Mouse (Mus musculus): ENCODE data around the gene Prm3.
"Not testable (repeated sequence)": the region's sequence is repeated elsewhere in the genome, so short reads cannot be mapped to it uniquely, and the experiment has no call there.

Gene Prm3

DNA sequence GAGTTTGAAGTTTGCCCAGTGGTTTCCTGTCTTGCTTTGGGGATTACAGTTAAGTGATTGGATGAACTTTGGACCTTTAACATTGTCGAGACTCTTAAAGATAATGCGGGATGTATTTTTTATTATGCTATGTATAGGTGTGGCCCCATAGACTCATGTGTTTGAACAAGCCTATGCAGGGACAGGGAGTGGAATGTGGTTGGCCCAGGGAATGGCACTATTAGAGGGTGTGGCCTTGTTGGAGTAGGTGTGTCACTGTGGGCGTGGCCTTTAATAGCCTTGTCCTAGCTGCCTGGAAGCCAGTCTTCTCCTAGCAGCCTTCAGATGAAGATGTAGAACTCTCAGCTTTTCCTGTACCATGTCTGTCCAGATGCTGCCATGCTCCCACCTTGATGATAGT is 11.7 kb upstream of the Prm3 start:
- in situ Hi-C loops (cut with MboI, MseI), result not testable (repeated sequence)

DNA sequence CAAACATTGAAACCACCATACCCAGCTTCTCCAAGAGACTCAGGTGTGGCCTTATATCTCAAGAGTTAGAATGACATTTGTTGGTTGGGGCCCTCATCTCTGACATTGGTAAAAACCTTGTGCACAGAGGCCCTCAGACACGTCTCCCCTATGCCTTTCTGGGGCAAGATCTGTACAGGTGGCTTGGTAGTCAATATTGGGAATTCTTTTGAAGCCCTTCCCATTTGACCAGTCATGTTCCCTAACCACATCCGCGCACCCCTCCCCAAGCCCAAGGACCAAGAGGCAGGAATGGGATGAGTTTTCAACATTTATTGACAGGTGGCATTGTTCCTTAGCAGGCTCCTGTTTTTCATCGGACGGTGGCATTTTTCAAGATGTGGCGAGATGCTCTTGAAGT is 5.3 kb upstream of the Prm3 start, which contains the start of gene Prm2:
TSS of gene Prm2 (minus strand) at position 101 of the 400 bp plus-strand sequence.
- in situ Hi-C loops (cut with MboI, MseI), result no loop called here

DNA sequence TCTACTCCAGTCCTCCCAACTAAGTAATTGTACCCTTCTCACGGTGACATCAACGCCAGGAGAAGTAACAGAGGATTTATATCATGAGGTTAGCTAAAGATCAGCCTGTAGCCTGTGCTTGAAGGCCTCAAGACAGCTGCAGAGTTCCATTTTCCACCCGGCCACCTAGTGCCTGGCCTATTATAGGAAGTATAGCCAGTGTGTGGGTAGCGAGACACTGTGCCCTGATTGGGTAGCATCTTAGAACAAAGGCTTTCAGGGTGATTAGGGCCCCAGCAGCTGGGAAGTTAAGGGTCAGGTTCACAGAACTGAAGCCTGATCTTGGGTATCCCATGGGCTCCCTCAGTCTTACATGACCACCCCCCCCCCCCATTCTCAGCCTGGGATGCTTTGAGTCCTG is 1.8 kb downstream of the Prm3 start:
- in situ Hi-C loops (cut with MboI, MseI), result loop anchor here (5.0 to 10.0 kb wide), 2 partner anchors 46 to 222 kb away; partner anchors contain the start of gene Rmi2

DNA sequence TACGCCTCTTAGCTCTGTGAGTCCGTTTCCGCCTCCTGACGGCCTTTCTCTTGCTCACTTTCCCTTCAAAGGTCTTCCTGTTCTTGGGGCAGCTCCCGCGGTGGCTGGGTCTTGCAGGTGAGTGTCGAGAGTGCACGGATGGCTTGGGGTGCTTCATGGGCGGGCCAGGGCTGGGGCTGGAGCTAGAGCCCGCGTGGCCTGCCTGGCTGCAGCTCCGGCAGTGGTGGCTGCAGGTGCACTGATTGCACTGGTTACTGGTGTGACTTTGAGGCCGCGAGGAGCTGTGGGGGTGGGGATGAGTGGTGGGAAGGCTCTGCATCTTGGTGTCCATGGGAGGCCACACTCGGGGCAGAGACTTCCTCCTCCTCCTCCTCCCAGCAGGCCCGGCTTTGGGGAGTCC is 2.4 kb downstream of the Prm3 start, which contains the start of gene Tnp2:
TSS of gene Tnp2 (minus strand) at position 390 of the 400 bp plus-strand sequence.
- in situ Hi-C loops (cut with MboI, MseI), result loop anchor here (5.0 to 10.0 kb wide), 2 partner anchors 47 to 221 kb away; partner anchors contain the start of gene Rmi2

DNA sequence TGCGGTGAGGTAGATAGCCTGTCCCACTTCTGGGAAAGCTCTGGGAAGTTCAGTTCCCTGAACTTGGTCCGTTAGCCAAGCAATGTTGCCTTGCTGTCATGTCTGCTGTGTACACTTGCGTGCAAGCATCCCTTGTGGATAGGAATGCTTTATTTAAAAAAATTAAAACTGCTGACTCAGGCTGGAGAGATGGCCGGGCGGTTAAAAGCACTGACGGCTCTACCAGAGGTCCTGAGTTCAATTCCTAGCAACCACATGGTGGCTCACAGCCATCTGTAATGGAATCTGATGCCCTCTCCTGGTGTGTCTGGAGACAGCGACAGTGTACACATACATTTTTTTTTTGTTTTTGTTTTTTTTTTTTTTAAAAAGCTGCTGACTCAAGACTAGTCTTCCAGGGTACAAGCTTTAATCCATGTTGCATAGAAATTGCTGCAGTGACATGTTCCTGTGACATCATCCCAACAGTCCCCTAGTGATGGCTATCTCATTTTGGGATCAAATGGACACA is 3.1 kb downstream of the Prm3 start:
- in situ Hi-C loops (cut with MboI, MseI), result loop anchor here (5.0 to 10.0 kb wide), 2 partner anchors 47 to 220 kb away; partner anchors contain the start of gene Rmi2

DNA sequence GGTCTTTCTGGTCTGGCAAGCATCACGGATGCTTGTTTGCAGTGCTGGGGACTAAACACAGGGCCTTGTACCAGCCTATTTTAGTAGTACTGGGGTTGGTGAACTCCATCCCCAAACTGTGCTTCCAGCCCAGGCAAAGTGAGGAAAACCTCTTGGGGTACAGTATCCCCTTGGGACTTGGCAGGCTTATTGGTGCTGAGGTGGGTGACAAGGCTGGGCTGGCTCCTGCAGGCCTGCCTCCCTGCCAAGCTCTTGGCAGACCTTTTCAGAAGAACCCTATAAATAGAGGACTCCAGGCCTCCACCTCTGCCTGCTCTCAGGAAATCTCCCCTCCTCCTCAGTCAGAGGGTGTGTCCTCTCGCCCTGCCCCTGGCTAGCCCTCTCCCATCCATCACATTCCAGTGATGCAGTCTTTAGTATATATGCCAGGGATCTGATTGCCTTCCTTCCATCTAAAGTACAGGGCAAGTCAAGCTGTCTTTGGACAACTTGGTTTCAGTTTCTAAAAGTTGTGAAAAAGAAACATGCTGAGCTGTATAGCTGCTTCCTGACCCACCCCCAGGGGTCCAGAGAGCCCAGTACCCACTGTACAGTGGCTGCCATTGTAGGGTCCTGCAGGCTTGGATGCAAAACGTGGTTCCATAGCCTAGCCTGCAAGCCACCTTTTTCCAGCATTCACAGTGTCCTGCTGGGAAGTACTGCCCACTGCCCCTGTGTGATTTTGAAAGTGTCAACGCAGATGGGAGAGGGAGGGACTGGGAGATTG is 3.7 kb downstream of the Prm3 start:
- in situ Hi-C loops (cut with MboI, MseI), result loop anchor here (5.0 to 10.0 kb wide), 2 partner anchors 48 to 220 kb away; partner anchors contain the start of gene Rmi2

DNA sequence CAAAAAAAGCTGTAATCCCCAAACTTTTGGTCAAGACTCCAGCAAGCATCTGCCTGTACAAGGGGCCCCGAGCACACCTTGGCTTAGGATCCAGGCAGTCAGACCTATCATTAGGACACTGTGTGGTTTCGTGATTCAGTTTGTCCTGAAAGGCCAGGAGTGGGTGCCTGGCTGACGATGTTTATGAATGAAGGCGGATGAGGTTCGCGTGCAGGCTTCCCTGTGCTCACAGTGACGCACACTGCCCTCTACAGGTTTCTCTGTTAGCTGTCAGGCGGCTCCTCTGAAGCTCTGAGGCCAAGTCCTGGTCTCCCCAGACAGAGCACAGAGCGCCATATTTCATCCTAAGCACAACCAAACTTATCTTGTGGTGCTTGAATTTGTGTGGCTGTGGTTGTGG is 4.4 kb downstream of the Prm3 start:
- in situ Hi-C loops (cut with MboI, MseI), result loop anchor here (5.0 to 10.0 kb wide), 2 partner anchors 49 to 219 kb away; partner anchors contain the start of gene Rmi2

DNA sequence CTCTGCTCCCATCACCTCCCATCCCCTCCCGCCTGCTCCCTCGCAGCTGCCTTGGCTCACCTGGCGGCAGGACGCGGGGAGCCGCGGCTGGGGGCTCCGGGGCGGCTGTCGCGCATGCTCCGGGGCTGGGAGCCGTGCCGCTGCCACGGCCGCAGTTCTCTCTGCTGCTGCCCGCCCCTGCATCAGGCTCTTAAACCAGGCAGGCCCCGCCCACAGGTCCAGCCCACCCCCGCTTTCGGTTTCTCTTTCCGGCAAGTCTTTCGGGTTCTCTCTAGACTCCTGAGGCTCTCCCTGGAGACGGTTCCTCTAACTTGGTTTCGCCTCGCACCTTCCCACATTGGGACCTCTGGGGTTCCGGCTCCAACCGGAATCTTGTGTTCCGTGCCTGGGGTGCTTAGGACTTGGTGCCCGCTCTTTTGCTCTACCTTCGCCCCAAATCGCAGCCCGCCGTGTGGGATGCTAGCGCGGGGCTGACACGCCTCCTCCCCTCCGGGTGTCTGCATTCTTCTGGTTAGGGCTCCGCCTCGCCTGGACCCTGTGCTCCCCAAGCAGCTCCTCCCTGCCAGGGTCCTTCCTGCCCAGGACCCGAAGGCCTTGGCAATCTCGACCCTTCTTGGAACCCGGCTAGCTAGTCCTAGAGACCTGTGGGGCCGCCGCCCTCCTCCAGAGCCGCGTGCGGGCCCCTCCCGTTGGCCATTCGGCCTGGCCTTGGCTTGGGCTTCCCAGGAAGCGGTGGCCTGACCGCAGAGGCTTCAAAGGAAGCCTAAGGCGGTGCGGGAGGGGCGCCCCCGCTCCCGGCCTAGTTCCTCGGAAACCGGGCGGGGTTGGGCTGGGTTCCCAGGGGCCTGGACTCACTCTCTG is 5.1 kb downstream of the Prm3 start, which contains the start of gene Socs1:
TSS of gene Socs1 (minus strand) at position 166 of the 861 bp plus-strand sequence.
- in situ Hi-C loops (cut with MboI, MseI), result loop anchor here (5.0 to 10.0 kb wide), 2 partner anchors 49 to 218 kb away; partner anchors contain the start of gene Rmi2

DNA sequence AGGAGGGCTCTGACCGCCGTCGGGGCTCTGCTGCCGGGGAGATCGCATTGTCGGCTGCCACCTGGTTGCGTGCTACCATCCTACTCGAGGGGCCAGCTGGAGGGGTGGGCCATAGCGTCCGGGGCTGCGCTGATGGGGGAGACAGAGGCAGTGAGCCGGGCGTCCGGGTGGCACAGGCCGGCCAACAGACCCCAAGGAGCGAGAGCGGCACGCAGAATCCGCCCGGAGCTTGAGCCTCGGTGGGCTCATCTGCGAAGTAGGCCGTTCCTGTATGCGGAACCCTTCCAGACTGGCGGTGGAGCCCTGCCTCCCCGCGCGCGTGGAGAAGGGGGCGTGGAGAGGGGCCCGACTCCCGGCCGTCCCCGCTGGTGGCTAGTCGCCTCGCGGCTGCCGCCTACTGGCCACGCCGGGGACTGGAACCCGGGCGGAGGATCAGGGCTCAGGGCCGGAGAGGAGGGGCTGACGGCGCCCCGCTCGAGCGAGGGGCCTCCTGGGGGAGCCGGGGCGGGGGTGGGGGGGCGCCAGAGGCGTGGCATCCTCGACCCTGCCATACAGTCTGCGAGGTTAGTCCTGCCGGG is 5.8 kb downstream of the Prm3 start:
- in situ Hi-C loops (cut with MboI, MseI), result loop anchor here (5.0 to 10.0 kb wide), 2 partner anchors 50 to 218 kb away; partner anchors contain the start of gene Rmi2

DNA sequence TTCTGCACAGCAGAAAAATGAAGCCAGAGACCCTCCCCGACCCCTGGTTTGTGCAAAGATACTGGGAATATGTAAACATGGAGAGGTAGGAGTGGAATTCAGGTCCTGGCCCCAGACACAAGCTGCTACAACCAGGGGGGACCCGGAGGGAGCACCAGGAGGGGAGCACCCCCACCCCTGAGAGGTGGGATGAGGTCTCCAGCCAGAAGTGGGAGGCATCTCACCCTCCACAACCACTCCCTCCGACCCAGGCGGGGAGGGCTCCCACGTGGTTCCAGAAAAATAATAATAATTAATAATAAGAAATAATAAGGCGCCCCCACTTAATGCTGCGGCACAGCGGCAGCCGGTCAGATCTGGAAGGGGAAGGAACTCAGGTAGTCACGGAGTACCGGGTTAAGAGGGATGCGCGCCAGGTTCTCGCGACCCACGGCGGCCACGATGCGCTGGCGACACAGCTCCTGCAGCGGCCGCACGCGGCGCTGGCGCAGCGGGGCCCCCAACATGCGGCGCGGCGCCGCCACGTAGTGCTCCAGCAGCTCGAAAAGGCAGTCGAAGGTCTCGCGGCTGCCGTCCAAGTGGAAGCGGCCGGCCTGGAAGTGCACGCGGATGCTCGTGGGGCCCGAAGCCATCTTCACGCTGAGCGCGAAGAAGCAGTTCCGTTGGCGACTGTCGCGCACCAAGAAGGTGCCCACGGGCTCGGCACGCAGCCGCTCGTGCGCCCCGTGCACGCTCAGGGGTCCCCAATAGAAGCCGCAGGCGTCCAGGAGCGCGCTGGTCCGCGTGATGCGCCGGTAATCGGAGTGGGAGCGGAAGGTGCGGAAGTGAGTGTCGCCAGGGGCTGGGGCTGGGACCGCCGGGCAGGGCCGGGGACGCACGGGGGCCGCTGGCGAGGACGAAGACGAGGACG is 6.6 kb downstream of the Prm3 start:
- in situ Hi-C loops (cut with MboI, MseI), result loop anchor here (10.0 kb wide), 1 partner anchor 51 kb away; the partner anchor contains the start of gene Rmi2

DNA sequence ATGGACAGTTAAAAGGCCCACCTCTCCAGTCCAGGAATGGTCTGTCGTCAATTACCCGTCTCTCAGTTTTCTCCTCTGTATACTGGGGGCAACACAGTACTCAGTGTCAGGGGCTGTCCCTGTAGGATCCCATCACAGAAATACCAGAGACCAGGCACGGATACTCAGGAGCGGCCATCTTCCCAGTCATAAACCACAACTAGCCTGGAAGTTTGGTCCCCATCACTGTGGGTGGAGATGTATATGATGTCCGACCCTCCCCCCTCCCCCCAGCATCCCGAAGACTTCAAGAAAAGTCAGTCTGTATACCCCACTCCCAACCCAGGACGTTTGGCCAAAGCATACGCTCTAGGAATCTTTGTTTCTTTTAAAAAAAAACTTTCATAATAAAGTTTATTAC is 7.3 kb downstream of the Prm3 start:
- in situ Hi-C loops (cut with MboI, MseI), result loop anchor here (10.0 kb wide), 1 partner anchor 51 kb away; the partner anchor contains the start of gene Rmi2

DNA sequence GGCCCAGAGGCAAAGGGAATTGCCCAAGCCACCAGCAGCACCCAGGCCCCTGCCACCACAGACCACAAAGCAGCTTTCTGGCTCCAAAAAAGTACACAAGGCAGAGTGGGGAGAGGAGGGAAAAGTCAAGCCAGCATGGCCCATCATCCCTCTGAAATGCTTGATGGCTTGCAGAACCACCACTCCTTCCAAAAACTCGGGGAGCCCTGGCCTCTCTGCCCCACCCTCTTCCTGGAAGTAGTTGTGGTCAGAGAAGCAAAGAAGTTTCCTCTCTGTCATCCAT is 7.6 kb downstream of the Prm3 start:
- in situ Hi-C loops (cut with MboI, MseI), result loop anchor here (10.0 kb wide), 1 partner anchor 52 kb away; the partner anchor contains the start of gene Rmi2

DNA sequence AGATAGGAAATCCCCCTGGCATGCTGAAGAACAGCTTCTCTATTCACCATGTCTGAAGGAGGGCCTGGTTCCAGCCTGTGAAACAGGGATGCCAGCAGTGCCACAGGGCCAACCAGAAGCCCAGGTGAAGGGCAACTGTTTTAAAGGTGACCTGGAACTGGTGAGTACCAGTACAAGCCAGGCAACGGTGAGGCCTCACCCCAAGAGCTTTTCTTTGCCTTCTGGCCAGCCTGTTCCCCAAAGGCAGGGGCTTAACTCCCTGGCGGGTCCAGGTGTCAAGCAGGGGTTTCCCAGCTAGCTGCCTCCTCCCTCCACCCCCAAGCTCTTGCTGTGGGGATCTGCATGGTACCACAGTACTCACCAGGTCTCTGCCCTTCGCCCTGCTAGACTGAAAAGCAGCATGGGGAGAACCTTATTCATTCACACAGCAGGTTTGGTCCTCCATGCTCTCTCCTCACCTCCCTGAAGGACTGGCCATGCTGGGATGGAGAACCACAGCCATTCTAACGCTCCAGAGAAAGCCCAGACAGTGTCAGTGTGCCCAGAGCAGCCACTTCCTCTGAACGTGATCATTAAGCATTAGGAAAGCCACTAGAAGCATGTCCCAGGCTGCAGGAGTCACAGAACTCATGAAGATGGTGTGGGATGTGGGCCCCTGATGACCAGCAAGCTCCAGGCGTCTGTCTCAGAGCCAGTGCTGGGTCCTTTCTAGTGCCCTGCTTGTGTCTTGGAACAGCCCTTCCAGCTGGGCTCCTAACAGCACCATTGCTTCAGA is 8.2 kb downstream of the Prm3 start:
- in situ Hi-C loops (cut with MboI, MseI), result loop anchor here (10.0 kb wide), 1 partner anchor 52 kb away; the partner anchor contains the start of gene Rmi2

DNA sequence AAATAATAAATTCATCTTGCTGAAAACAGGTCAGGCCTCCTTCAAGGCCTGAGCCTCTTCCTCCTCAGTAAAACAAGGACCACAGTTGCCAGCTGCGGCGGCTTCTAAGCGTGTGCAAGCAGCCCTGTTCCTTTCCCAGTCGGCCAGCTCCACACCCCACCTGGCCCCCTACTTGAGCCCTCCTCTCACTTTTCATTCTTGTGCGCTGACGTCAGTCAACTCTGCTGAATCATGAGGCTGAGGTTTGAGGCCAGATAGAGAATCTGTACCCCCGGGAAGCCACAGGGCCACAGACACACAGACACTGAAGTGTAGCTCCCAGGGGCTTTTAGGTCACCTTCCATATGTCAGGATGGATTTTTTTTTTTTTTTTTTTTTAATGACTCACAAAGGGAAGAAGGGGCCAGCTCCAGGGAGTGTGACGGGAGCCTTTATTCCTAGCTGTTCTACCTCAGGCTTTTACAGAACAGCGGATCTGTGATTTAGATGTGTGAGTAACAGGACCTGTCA is 8.8 kb downstream of the Prm3 start:
- in situ Hi-C loops (cut with MboI, MseI), result loop anchor here (10.0 kb wide), 1 partner anchor 53 kb away; the partner anchor contains the start of gene Rmi2

DNA sequence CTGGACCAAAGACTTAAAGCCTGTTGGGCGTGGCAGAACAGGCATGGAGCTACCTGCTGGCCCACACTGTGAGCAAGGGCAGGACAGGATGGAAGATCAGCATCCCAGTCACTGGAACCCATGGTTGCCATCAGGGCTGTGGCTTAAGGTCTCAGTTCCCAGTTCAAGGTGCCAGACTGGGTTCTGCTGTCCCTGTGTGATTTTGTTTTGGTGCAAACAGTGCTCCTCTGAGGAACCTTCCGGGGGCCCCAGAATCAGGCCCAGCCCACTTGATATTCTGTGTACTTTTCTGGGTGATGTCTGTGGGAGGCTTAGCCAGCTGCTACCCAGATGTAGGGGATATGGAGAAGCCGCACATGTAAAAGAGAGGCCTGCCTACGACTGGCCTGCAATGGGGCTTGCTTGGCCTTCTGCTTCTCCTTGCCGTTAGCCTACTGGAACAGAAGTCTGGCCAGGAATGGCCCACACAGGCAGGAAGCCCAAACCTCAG is 10.0 kb downstream of the Prm3 start:
- in situ Hi-C loops (cut with MboI, MseI), result loop anchor here (10.0 kb wide), 1 partner anchor 54 kb away; the partner anchor contains the start of gene Rmi2

DNA sequence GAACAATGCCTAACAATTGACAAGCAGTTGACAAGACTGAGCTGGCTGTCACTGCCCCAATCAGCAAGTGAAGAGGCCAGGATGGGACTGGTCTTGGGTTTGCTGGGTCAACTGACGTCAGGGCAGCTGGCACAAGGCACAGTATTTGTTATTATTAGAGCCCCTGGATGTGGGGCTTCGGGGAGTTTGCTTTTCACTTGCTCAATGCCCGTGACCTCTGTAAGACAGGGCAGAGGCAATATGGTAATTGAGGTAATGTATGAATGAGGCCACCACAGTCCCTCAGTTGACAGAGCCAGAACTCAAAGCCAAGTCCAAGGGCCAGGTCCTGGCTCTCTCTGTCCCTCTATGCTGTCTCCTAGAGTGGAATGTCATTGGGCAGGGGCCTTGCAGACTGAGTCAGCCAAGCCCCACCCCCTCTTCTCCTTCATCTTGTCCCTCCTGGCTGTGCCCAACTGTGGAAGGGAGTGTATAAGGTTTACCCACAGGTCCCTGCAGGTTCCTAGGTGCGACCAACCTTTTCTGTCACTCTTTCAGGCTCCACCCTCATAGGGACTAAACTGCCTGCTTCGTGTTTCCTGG is 13.0 kb downstream of the Prm3 start:
- in situ Hi-C loops (cut with MboI, MseI), result no loop called here

DNA sequence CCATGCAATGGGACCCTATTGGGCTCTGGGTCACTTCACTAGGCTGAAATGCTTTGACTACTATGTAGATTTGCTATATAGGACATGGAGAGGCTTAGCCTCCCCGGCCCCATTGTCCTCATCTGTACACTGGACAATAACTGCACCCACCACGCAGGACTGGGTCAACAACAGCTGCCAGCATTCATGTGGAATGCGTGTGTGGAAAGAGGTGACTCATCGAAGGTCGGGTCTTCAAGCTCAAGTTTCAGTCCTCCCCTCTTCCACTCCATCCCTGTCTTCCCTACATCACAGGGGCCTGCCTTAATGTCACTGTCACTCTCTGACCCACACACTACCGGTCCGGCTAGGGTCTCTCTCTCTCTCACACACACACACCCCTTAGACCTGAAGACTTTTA is 14.4 kb downstream of the Prm3 start:
- in situ Hi-C loops (cut with MboI, MseI), result no loop called here

DNA sequence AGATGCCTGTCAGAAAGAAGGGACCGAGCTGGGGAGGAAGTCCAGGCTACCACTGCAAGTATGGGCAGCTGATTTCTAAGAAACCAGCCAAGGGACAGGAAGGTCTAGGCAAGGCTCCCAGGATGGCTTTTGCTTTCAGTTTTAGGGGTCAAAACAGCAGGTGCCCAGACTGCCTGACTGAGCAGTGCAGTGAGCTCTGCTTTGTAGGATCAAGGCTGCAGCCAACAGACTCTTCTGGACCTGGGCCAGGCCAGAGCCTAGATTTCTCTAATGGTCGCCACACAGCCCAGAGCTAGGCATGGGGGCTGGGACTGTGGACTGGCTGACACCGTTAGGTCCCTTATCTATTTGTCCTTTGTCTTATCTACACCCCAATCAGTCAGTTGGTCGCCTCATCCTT is 16.0 kb downstream of the Prm3 start:
- in situ Hi-C loops (cut with MboI, MseI), result loop anchor here (5.0 kb wide), 1 partner anchor 112 kb away; no protein-coding TSS in a partner anchor

All from regulatory T cell (primary cell).